In the genomic region with DNA sequence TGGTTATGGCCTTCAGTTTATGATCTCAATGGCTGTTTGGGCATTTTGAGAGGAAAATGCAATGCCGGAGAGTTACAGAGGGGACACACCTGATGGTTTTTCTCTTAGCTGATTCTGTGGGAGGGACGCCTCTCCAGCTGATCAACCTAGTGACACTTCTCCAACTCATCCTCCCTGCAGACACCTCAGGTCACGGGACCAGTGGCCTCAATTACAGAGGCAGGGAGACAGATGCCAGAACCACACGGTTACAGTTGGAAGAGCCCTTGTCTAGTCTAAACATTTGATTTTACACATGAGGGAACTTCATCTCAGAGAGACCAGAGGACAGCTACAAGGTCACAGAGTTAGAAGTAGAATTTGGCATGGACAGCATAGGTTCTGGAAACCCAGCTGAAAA, we compare ENCODE assay signal across 24 mouse cellular contexts.
A peak's percentile ranks its signal among the peaks of the same experiment; 100 is the strongest.
DNase-seq lines count a peak whose midpoint lies in the region; ATAC-seq and TF ChIP-seq lines count a peak whose summit lies in the region.
"Had no signal": no experiment of that assay in that cellular context is flagged by ENCODE, and none has a peak within 500 bp of the region (broad histone marks: within the 10 kb centered on the region; RNA-seq: fewer than 3 reads in every experiment).

No protein-coding gene starts in this region.

- 0 out of 2 replicates have a peak, but pooled peaks have one; percentile 44 for ATAC-seq in kidney, embryonic 16.5 days (ENCODE audit: low FRiP score, low TSS enrichment)
- ATAC-seq: forebrain, embryonic 14.5 days had no signal

- H3K4me3 ChIP-seq in kidney, embryonic 16.5 days (ENCODE audit: low read length), result no peak overlapping the region
- H3K4me3 ChIP-seq in spleen, adult 2 months (ENCODE audit: extremely low read depth, insufficient read depth, insufficient read length), result no peak overlapping the region
- no peak overlapping the region for H3K4me3 ChIP-seq in bone marrow, adult 2 months (replicated peaks; ENCODE audit: control insufficient read depth, low read depth, low read length)
- no peak overlapping the region for H3K4me3 ChIP-seq in small intestine, adult 2 months (ENCODE audit: low read depth, low read length)
- H3K4me3 ChIP-seq: heart, adult 2 months; heart, embryonic 12.5 days; limb, embryonic 15.5 days had no signal

- WGBS in kidney, embryonic 16.5 days, result 55% methylated on average over 4 of the region's 4 CpGs
- WGBS in spleen, adult 2 months, result 50% methylated on average over 4 of the region's 4 CpGs
- 61% methylated on average over 4 of the region's 4 CpGs for WGBS in bone marrow, adult 2 months
- 85% methylated on average over 4 of the region's 4 CpGs for WGBS in small intestine, adult 2 months

- no peaks in the 10 kb centered on the region for H3K27me3 ChIP-seq in kidney, embryonic 16.5 days (ENCODE audit: insufficient read depth, low read length)
- H3K27me3 ChIP-seq in spleen, adult 2 months (ENCODE audit: control insufficient read depth, insufficient read depth, low read length), result no peaks in the 10 kb centered on the region
- H3K27me3 ChIP-seq in small intestine, adult 2 months (ENCODE audit: control insufficient read depth, insufficient read depth, low read length), result no peaks in the 10 kb centered on the region
- H3K27me3 ChIP-seq: heart, embryonic 12.5 days; limb, embryonic 15.5 days had no signal

- H3K4me1 ChIP-seq in kidney, embryonic 16.5 days (ENCODE audit: insufficient read depth, low read length), result peaks cover 7% of the 10 kb centered on the region; the same call in 1 of the 2 replicates
- H3K4me1 ChIP-seq in spleen, adult 2 months (ENCODE audit: control insufficient read depth, insufficient read depth, insufficient read length), result peaks cover 13% of the 10 kb centered on the region; the same call in 1 of the 2 replicates
- H3K4me1 ChIP-seq in bone marrow, adult 2 months (ENCODE audit: control insufficient read depth, insufficient read depth, low read length), result peaks cover 1% of the 10 kb centered on the region; the same call in 1 of the 2 replicates
- no peaks in the 10 kb centered on the region for H3K4me1 ChIP-seq in small intestine, adult 2 months (ENCODE audit: control insufficient read depth, insufficient read depth, insufficient read length, low read length)
- H3K4me1 ChIP-seq: heart, embryonic 12.5 days; limb, embryonic 15.5 days had no signal

- no peak for DNase-seq in kidney, adult 18-20 months
- DNase-seq in spleen, adult 2 months (ENCODE audit: low read depth in 1 of 2, low spot score in 2 of 2), result no peak
- no peak for DNase-seq in spleen, adult 18-20 months
- no peak for DNase-seq in Muller cell, postnatal 12 days (ENCODE audit: inconsistent ontology term)
- DNase-seq: adrenal gland, adult 8-10 months; cerebellum, adult 11 months; cerebellum, adult 9-10 months; cerebellum, postnatal 36 days; gastrocnemius, postnatal 36 days; kidney, adult 11 months; kidney, postnatal 10 days; left cerebral cortex, postnatal 4 days; lung, embryonic 14.5 days; midbrain, embryonic 14.5 days; right cerebral cortex, postnatal 25 days had no signal

- H3K4me2 ChIP-seq in kidney, embryonic 16.5 days (replicated peaks; ENCODE audit: low read depth, low read length), result no peak overlapping the region
- H3K4me2 ChIP-seq: heart, embryonic 12.5 days; hindbrain, embryonic 14.5 days; limb, embryonic 15.5 days; lung, embryonic 14.5 days had no signal

- no peak for TF ChIP-seq POLR2A in spleen, adult 2 months (IDR thresholded peaks at IDR 0.05; ENCODE audit: low read depth, low read length)
- no peak for TF ChIP-seq POLR2A in bone marrow, adult 2 months (IDR thresholded peaks at IDR 0.05; ENCODE audit: borderline replicate concordance, control insufficient read depth, low read depth, low read length)
- TF ChIP-seq POLR2A in small intestine, adult 2 months (IDR thresholded peaks at IDR 0.05; ENCODE audit: low read depth, low read length), result no peak

- H3K36me3 ChIP-seq in kidney, embryonic 16.5 days (ENCODE audit: insufficient read depth, low read length), result no peaks in the 10 kb centered on the region
- no peaks in the 10 kb centered on the region for H3K36me3 ChIP-seq in spleen, adult 2 months (ENCODE audit: control insufficient read depth, insufficient read depth, low read length)
- no peaks in the 10 kb centered on the region for H3K36me3 ChIP-seq in small intestine, adult 2 months (ENCODE audit: control insufficient read depth, insufficient read depth, low read length)
- H3K36me3 ChIP-seq: heart, embryonic 12.5 days; limb, embryonic 15.5 days had no signal

- no peak overlapping the region for H3K9ac ChIP-seq in kidney, embryonic 16.5 days (replicated peaks; ENCODE audit: low read length)
- H3K9ac ChIP-seq: heart, embryonic 12.5 days; hindbrain, embryonic 14.5 days; limb, embryonic 15.5 days; liver, embryonic 14.5 days; lung, embryonic 14.5 days had no signal

- no peaks in the 10 kb centered on the region for H3K9me3 ChIP-seq in kidney, embryonic 16.5 days (ENCODE audit: low read length)
- H3K9me3 ChIP-seq: heart, embryonic 12.5 days; limb, embryonic 15.5 days had no signal

- H3K27ac ChIP-seq in kidney, embryonic 16.5 days (ENCODE audit: low read length), result no peak overlapping the region
- peak overlapping the region; percentile 84; the same call in 1 of the 2 replicates for H3K27ac ChIP-seq in spleen, adult 2 months (ENCODE audit: insufficient read depth, low read length)
- peak overlapping the region; percentile 80 for H3K27ac ChIP-seq in bone marrow, adult 2 months (ENCODE audit: control insufficient read depth, insufficient read depth, low read depth, low read length, poor library complexity)
- peak overlapping the region; percentile 79 for H3K27ac ChIP-seq in small intestine, adult 2 months (ENCODE audit: insufficient read depth, low read depth, low read length)
- H3K27ac ChIP-seq: heart, adult 2 months; hindbrain, embryonic 14.5 days; limb, embryonic 15.5 days; liver, embryonic 14.5 days had no signal

- no peak for TF ChIP-seq CTCF in spleen, adult 2 months (IDR thresholded peaks at IDR 0.05; ENCODE audit: extremely low read depth, insufficient read depth, insufficient read length, insufficient replicate concordance)
- TF ChIP-seq CTCF in bone marrow, adult 2 months (IDR thresholded peaks at IDR 0.05; ENCODE audit: control insufficient read depth, insufficient read depth, low read length), result no peak
- no peak for TF ChIP-seq CTCF in small intestine, adult 2 months (IDR thresholded peaks at IDR 0.05; ENCODE audit: extremely low read depth, insufficient read length, insufficient replicate concordance, low read depth, low read length)
